Mouse (Mus musculus) embryonic facial prominence, embryonic 10.5 days (tissue): ENCODE measurements around the gene Lage3. TPM values are rescaled to one million over a fixed set of nuclear protein-coding genes. Genes with fewer than 3 reads are reported as not detected.
A peak's percentile ranks its signal among the peaks of the same experiment; 100 is the strongest.
"Not testable (repeated sequence)": the region's sequence is repeated elsewhere in the genome, so short reads cannot be mapped to it uniquely, and the experiment has no call there.

Experiments
- DNase-seq: peaks from one replicate; pipeline ENCODE4 v3.0.0-alpha.2; 2017; ENCODE audit warnings: low spot score
- H3K27ac ChIP-seq: fragments of 300-500 bp; sonication (generic); replicated peaks from 2 replicates; pipeline ENCODE4 v1.5.1; 2016; ENCODE audit warnings: mild to moderate bottlenecking
- H3K27me3 ChIP-seq: fragments of 300-500 bp; sonication (generic); replicated peaks from 2 replicates; pipeline ENCODE4 v1.6.1; 2016; ENCODE audit warnings: low read depth, mild to moderate bottlenecking; ENCODE audit not compliant: poor library complexity, severe bottlenecking
- H3K36me3 ChIP-seq: fragments of 300-500 bp; sonication (generic); replicated peaks from 2 replicates; pipeline ENCODE4 v1.6.1; 2016; ENCODE audit warnings: mild to moderate bottlenecking, moderate library complexity
- H3K4me1 ChIP-seq: fragments of 300-500 bp; sonication (generic); 2 replicates; pipeline ENCODE4 v1.6.1; 2016
- H3K4me3 ChIP-seq: fragments of 300-500 bp; sonication (generic); 2 replicates; pipeline ENCODE4 v1.5.1; 2016; ENCODE audit warnings: mild to moderate bottlenecking, moderate library complexity
- H3K9me3 ChIP-seq: fragments of 300-500 bp; sonication (generic); 2 replicates; pipeline ENCODE4 v1.6.1; 2016; ENCODE audit warnings: mild to moderate bottlenecking
- whole genome bisulfite sequencing: fragments of 180-500 bp; shearing (Covaris S2); methylation state at CpG from one replicate; pipeline ENCODE4 v1.1.7; 2016; 5-methylcytosine and 5-hydroxymethylcytosine counted together
- polyA plus RNA-seq: library from polyadenylated mRNA; unstranded; fragments of >200 nt; fragmentation: Nextera tagmentation; extraction: Ambion mirVana; gene quantifications from 2 replicates; pipeline ENCODE4 v1.2.1, GENCODE M21; 2016

Gene Lage3
- 114 and 119 TPM in 2 replicates for polyA plus RNA-seq

DNA sequence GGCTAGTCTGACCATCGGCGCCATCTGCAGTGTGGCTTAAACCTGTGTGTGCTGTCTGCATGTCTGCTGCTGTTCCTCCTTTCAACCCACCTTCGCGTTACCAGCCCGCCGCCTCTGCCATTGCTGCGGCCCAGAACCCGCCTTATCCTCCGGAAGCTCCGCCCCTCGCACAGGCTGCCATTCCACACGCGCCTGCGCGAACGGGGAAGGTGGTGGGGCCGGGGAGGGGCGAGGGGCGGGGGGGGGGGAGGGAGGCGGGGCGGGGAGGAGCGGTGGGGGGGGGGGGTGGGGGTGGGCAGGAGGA, at the start of gene Lage3:
Gene Lage3, minus strand, starts transcription at position 152 of the 304 bp plus-strand sequence.
- no peaks in the 10 kb centered on the region for H3K27me3 ChIP-seq
- 16% methylated on average over 14 of the region's 22 CpGs for WGBS
- peak; percentile 82 for DNase-seq
- no peaks in the 10 kb centered on the region for H3K9me3 ChIP-seq
- 0 out of 2 replicates have a peak, but pooled peaks cover 3% of the 10 kb centered on the region for H3K4me1 ChIP-seq
- peak within 1 kb of the TSS; percentile 82 for H3K27ac ChIP-seq
- peak within 1 kb of the TSS; percentile 62 for H3K4me3 ChIP-seq
- H3K36me3 ChIP-seq: no peaks in the 10 kb centered on the region

GRCm38 (mm10) chrX:74400136-74400535, 46.7 kb upstream of the Lage3 start:
- H3K4me1 ChIP-seq: no peaks in the 10 kb centered on the region
- H3K27ac ChIP-seq: no peak overlapping the region
- no peaks in the 10 kb centered on the region for H3K36me3 ChIP-seq
- 88% methylated on average over 3 of the region's 3 CpGs for WGBS
- H3K9me3 ChIP-seq: no peaks in the 10 kb centered on the region; the same call in 1 of the 2 replicates
- DNase-seq: no peak
- H3K27me3 ChIP-seq: no peaks in the 10 kb centered on the region
- H3K4me3 ChIP-seq: no peak overlapping the region

- Histone ChIP-seq H3K27me3 (no peaks in the 10 kb centered on the region), H3K36me3 (peaks cover 2% of the 10 kb centered on the region; the same call in 1 of the 2 replicates), H3K4me1 (peaks cover 4% of the 10 kb centered on the region), H3K27ac (peak within 1 kb of the TSS; percentile 92), H3K4me3 (peak within 1 kb of the TSS; percentile 66), H3K9me3 (no peaks in the 10 kb centered on the region; the same call in 1 of the 2 replicates)
- peak; percentile 86 for DNase-seq
- WGBS: 15% methylated on average over 30 of the region's 30 CpGs
These were observed 39.4 kb upstream of the Lage3 start, which contains the start of the genes Fam3a and Ikbkg for GRCm38 (mm10) chrX:74392535-74393443. TSS of gene Fam3a (minus strand) at chrX:74393272. TSS of gene Ikbkg (plus strand) at chrX:74393290.

GRCm38 (mm10) chrX:74388153-74388552, 34.7 kb upstream of the Lage3 start:
- Histone ChIP-seq H3K4me3 (no peak overlapping the region), H3K27me3 (no peaks in the 10 kb centered on the region), H3K36me3 (peaks cover 33% of the 10 kb centered on the region), H3K4me1 (no peaks in the 10 kb centered on the region), H3K27ac (no peak overlapping the region), H3K9me3 (no peaks in the 10 kb centered on the region)
- no peak for DNase-seq

DNA sequence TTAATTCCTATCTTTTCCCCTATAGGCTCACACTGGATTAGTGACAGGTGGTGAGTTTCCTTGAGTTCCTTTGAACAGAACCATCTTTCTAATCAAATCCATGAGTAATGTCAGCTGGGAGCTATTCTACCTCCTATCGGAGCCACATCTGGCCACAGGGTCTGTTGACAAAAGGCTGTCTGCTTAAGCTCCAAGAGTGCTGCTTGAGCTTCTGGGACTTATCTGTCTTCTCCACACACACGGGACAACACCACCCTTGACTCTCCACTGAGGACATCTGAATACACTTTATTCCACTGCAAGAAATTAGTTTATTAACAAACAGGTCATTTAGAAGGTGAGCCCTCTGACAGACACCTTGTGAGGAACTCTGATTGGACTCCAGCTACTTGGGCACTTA, 31.0 kb upstream of the Lage3 start:
- no peak overlapping the region for H3K27ac ChIP-seq

GRCm38 (mm10) chrX:74372888-74373549, 19.6 kb upstream of the Lage3 start, which contains the start of the genes Ubl4a and Slc10a3:
TSS of gene Ubl4a (minus strand) at chrX:74373218.
TSS of gene Slc10a3 (minus strand) at chrX:74373349.
- no peaks in the 10 kb centered on the region for H3K9me3 ChIP-seq
- 16% methylated on average over 32 of the region's 32 CpGs for WGBS
- DNase-seq: peak; percentile 90
- H3K4me3 ChIP-seq: peak within 1 kb of the TSS; percentile 60
- H3K27ac ChIP-seq: peak within 1 kb of the TSS; percentile 66
- H3K27me3 ChIP-seq: no peaks in the 10 kb centered on the region
- 0 out of 2 replicates have a peak, but pooled peaks cover 5% of the 10 kb centered on the region for H3K4me1 ChIP-seq
- H3K36me3 ChIP-seq: peaks cover 15% of the 10 kb centered on the region

More for the DNA sequence above, 31.0 kb upstream of the Lage3 start:
- Histone ChIP-seq H3K4me1 (no peaks in the 10 kb centered on the region), H3K36me3 (peaks cover 33% of the 10 kb centered on the region), H3K4me3 (no peak overlapping the region), H3K27me3 (no peaks in the 10 kb centered on the region), H3K9me3 (no peaks in the 10 kb centered on the region)
- WGBS: 80% methylated on average over 2 of the region's 2 CpGs
- no peak for DNase-seq

- 15% methylated on average over 49 of the region's 49 CpGs for WGBS
- H3K9me3 ChIP-seq: no peaks in the 10 kb centered on the region
- peaks cover 28% of the 10 kb centered on the region for H3K36me3 ChIP-seq
- peaks cover 14% of the 10 kb centered on the region for H3K4me1 ChIP-seq
- 0 out of 2 replicates have a peak, but pooled peaks cover 6% of the 10 kb centered on the region for H3K27me3 ChIP-seq
- H3K27ac ChIP-seq: peak overlapping the region; percentile 89
- DNase-seq: peak; percentile 77
- peak overlapping the region; percentile 71 for H3K4me3 ChIP-seq
These were observed 14.9 kb upstream of the Lage3 start for GRCm38 (mm10) chrX:74368209-74368909.

- H3K9me3 ChIP-seq: no peaks in the 10 kb centered on the region
- peak overlapping the region; percentile 89 for H3K27ac ChIP-seq
- H3K4me1 ChIP-seq: peaks cover 12% of the 10 kb centered on the region
- H3K36me3 ChIP-seq: peaks cover 28% of the 10 kb centered on the region
- peak overlapping the region; percentile 71 for H3K4me3 ChIP-seq
- DNase-seq: no peak
- H3K27me3 ChIP-seq: 0 out of 2 replicates have a peak, but pooled peaks cover 6% of the 10 kb centered on the region
- 79% methylated on average over 10 of the region's 10 CpGs for WGBS
These were observed 14.1 kb upstream of the Lage3 start for GRCm38 (mm10) chrX:74367512-74367911.

- H3K27ac ChIP-seq: no peak overlapping the region
- no peaks in the 10 kb centered on the region for H3K36me3 ChIP-seq
- H3K4me1 ChIP-seq: no peaks in the 10 kb centered on the region
- H3K4me3 ChIP-seq: no peak overlapping the region
- no peaks in the 10 kb centered on the region for H3K27me3 ChIP-seq
- H3K9me3 ChIP-seq: no peaks in the 10 kb centered on the region
- 45% methylated on average over 11 of the region's 11 CpGs for WGBS
- DNase-seq: peak; percentile 17
These were observed 5.8 kb upstream of the Lage3 start for GRCm38 (mm10) chrX:74359171-74359570.

DNA sequence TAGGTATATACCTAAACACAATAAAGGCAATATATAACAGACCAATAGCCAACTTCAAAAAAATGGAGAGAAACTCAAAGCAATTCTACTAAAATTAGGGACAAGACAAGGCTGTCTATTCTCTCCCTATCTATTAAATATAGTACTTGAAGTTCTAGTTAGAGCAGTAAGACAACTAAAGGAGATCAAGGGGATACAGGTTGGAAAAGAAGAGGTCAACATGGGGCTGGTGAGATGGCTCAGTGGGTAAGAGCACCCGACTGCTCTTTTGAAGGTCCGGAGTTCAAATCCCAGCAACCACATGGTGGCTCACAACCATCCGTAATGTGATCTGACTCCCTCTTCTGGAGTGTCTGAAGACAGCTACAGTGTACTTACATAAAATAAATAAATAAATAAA, 3.7 kb upstream of the Lage3 start:
- DNase-seq, H3K9me3 ChIP-seq, H3K36me3 ChIP-seq, H3K27me3 ChIP-seq, H3K4me1 ChIP-seq, H3K4me3 ChIP-seq, H3K27ac ChIP-seq: not testable (repeated sequence)
- 87% methylated on average over 3 of the region's 3 CpGs for WGBS

DNA sequence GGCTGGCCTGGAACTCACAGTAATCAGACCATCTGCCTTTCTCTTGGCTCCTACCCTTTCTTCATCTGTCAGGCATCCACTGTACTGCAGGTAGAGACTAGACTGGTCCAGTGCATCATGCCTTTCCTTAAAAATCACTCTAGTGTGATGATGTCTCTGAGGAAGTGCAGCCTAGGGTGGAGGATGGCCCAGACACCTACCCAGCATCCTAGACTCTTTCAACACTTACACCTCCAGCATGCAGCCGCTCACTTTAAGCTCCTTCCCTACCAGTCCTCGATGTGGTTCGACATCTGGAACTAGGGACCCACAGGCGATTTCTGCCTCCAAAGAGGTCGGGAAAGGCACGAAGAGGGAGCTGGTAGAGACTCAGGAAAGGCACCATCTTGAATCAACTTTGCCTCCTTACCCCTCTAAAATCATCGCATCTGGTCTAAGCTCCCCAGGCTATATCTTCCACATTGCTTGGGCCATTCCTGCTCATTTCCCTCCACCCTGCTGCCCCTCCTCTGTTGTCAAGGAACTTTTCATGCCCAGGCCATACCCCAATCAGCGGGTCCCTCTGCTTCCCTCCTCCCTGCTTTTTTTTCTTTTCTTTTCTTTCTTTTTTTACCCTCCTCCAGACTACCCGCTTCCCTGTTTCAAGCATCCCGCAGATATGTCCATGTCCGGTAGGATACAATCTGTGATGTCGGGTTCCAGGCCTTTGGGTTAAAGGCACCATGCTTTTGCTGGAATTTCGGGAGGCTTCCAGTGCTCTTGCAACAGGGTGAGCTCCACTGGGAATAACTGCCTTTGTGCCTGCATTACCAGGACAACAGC, 562 bp downstream of the Lage3 start:
- peak overlapping the region; percentile 82 for H3K27ac ChIP-seq
- H3K4me1 ChIP-seq: 0 out of 2 replicates have a peak, but pooled peaks cover 3% of the 10 kb centered on the region
- H3K36me3 ChIP-seq: no peaks in the 10 kb centered on the region
- WGBS: 31% methylated on average over 13 of the region's 13 CpGs
- no peak for DNase-seq
- H3K4me3 ChIP-seq: peak overlapping the region; percentile 62
- H3K27me3 ChIP-seq: no peaks in the 10 kb centered on the region
- H3K9me3 ChIP-seq: no peaks in the 10 kb centered on the region
